9 mouse cellular contexts compared by ENCODE assay signal in the genomic region with DNA sequence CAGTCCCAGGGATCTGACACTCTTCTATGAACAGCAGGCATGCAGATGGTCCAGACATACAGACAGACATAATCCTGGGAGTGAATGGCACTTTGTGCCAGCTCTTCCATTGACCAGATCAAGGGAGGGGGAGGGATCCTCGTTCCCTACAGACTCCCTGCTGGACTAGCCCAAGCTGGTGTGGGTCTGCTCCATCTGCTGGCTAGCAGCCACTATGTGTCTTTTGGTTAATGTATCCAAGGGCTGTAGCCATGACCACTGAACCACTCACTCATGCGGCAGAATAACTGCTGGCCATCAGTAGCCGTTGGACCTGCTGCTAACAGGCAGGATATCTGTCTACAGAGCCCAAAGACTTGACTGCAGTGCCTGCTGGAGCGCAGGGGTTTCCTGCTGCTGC. TPM values are rescaled to one million over a fixed set of nuclear protein-coding genes. Genes with fewer than 3 reads are reported as not detected.
DNase-seq lines count a peak whose midpoint lies in the region; ATAC-seq lines count a peak whose summit lies in the region.
"Had no signal": no experiment of that assay in that cellular context is flagged by ENCODE, and none has a peak within 500 bp of the region (broad histone marks: within the 10 kb centered on the region; RNA-seq: fewer than 3 reads in every experiment).

No protein-coding gene starts in this region.

- no peaks in the 10 kb centered on the region for H3K9me3 ChIP-seq in hindbrain, embryonic 14.5 days (ENCODE audit: control insufficient read depth, low read length)
- no peaks in the 10 kb centered on the region for H3K9me3 ChIP-seq in midbrain, embryonic 10.5 days (replicated peaks)
- H3K9me3 ChIP-seq: embryonic facial prominence, embryonic 15.5 days had no signal

- DNase-seq in NIH3T3 (ENCODE audit: low read depth), result peak; percentile 7
- DNase-seq in brain, embryonic 18.5 days (ENCODE audit: low read depth, low spot score), result peak; percentile 16
- DNase-seq in hindbrain, embryonic 14.5 days (ENCODE audit: low spot score), result peak; percentile 39
- DNase-seq in midbrain, embryonic 10.5 days (ENCODE audit: low spot score), result no peak
- no peak for DNase-seq in adrenal gland, postnatal 10 days
- no peak for DNase-seq in gastrocnemius, postnatal 25 days
- DNase-seq in T-cell, adult 2 months (ENCODE audit: low spot score), result no peak
- no peak for DNase-seq in heart, adult 11 months

- ATAC-seq in hindbrain, embryonic 14.5 days (ENCODE audit: low FRiP score), result peak; percentile 79

- H3K27ac ChIP-seq in hindbrain, embryonic 14.5 days, result no peak overlapping the region
- H3K27ac ChIP-seq in midbrain, embryonic 10.5 days (replicated peaks), result peak overlapping the region; percentile 50; the same call in 1 of the 2 replicates
- H3K27ac ChIP-seq: embryonic facial prominence, embryonic 15.5 days had no signal

- no peak overlapping the region for H3K9ac ChIP-seq in hindbrain, embryonic 14.5 days
- H3K9ac ChIP-seq: embryonic facial prominence, embryonic 15.5 days had no signal

- peaks cover 8% of the 10 kb centered on the region; the same call in 1 of the 2 replicates for H3K4me1 ChIP-seq in hindbrain, embryonic 14.5 days (replicated peaks; ENCODE audit: control insufficient read depth, insufficient read depth, low read length)
- H3K4me1 ChIP-seq in midbrain, embryonic 10.5 days, result peaks cover 11% of the 10 kb centered on the region

- H3K4me2 ChIP-seq in hindbrain, embryonic 14.5 days (replicated peaks), result no peak overlapping the region
- H3K4me2 ChIP-seq: embryonic facial prominence, embryonic 15.5 days had no signal

- WGBS in hindbrain, embryonic 14.5 days, result 55% methylated on average over 4 of the region's 4 CpGs
- 70% methylated on average over 4 of the region's 4 CpGs for WGBS in midbrain, embryonic 10.5 days

- H3K27me3 ChIP-seq in hindbrain, embryonic 14.5 days (ENCODE audit: control insufficient read depth, insufficient read depth, low read length), result no peaks in the 10 kb centered on the region
- H3K27me3 ChIP-seq in midbrain, embryonic 10.5 days (ENCODE audit: low read depth, poor library complexity, severe bottlenecking), result no peaks in the 10 kb centered on the region
- H3K27me3 ChIP-seq: embryonic facial prominence, embryonic 15.5 days had no signal

- peaks cover 20% of the 10 kb centered on the region; the same call in 1 of the 2 replicates for H3K36me3 ChIP-seq in hindbrain, embryonic 14.5 days (replicated peaks; ENCODE audit: control insufficient read depth, insufficient read depth)
- H3K36me3 ChIP-seq in midbrain, embryonic 10.5 days, result peaks cover 55% of the 10 kb centered on the region

- no peak overlapping the region for H3K4me3 ChIP-seq in hindbrain, embryonic 14.5 days (replicated peaks; ENCODE audit: low read length)
- no peak overlapping the region for H3K4me3 ChIP-seq in midbrain, embryonic 10.5 days
- H3K4me3 ChIP-seq: embryonic facial prominence, embryonic 15.5 days had no signal

RNA-seq across cellular contexts. Expression of a gene that starts 39.7 kb away (rescaled TPM):
- 181 and 197 TPM in 2 replicates for polyA plus RNA-seq in hindbrain, embryonic 14.5 days (2014; fragmentation: Nextera tagmentation; extraction: Ambion mirVana)
- polyA plus RNA-seq in midbrain, embryonic 10.5 days (2016; fragmentation: Nextera tagmentation; extraction: Ambion mirVana), result 175 and 184 TPM in 2 replicates
- total RNA-seq in adrenal gland, postnatal 10 days (2021), result 100 to 1,000 TPM; 135 to 154 TPM
- 10 to 100 TPM; 36.9 to 43.7 TPM for total RNA-seq in gastrocnemius, postnatal 25 days (2021)

Comparison
In these comparisons a context has a peak if more than half of its experiments do, and no peak if none do; other contexts are left out.
1. DNase-seq: peak in NIH3T3 (single experiment), brain, embryonic 18.5 days (single experiment) and hindbrain, embryonic 14.5 days (single experiment); none in midbrain, embryonic 10.5 days (single experiment), adrenal gland, postnatal 10 days (single experiment), gastrocnemius, postnatal 25 days (single experiment), T-cell, adult 2 months (single experiment) and heart, adult 11 months (single experiment).